Mouse (Mus musculus) left cerebral cortex, postnatal 10 days (tissue): ENCODE measurements around the gene Cib4. TPM values are rescaled to one million over a fixed set of nuclear protein-coding genes. Genes with fewer than 3 reads are reported as not detected.

Experiments
- DNase-seq, 2 experiments: peaks; one replicate each; pipeline ENCODE4 v3.0.0; 2021 to 2022; ENCODE audit warnings: low spot score in 2 of 2, mixed read lengths in 1 of 2; ENCODE audit errors: extremely low spot score in 1 of 2
- intact Hi-C: fragments of 180-260 bp; cut with DNase I; formaldehyde crosslinking; loops from one replicate; pipeline ENCODE4 v1.15.1; 2025
- total RNA-seq, 2 experiments: library from RNA; stranded (reverse); gene quantifications; 2 replicates each; pipeline ENCODE4 v1.2.3; 2021

Gene Cib4
- total RNA-seq, 2 experiments from 2014 or later = not detected

DNA sequence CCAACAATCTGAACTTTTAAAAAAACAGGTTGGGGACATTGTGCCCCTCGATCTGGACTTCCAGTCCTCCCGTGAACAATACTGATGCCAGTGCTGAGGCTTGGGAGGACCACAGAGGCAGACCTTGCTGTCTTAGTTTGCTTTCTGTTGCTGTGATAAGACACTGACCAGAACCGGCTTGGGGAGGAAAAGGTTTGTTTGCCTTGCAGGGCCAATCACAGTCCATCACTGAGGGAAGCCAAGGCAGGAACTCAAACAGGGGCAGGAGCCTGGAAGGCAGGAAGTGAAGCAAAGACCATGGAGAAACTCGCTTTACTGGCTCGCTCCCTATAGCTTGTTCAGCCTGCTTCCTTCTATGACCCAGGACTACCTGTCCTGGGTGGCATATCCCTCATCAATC is 73.5 kb downstream of the Cib4 start:
- DNase-seq = no peak
- intact Hi-C loops = no loop called here

DNA sequence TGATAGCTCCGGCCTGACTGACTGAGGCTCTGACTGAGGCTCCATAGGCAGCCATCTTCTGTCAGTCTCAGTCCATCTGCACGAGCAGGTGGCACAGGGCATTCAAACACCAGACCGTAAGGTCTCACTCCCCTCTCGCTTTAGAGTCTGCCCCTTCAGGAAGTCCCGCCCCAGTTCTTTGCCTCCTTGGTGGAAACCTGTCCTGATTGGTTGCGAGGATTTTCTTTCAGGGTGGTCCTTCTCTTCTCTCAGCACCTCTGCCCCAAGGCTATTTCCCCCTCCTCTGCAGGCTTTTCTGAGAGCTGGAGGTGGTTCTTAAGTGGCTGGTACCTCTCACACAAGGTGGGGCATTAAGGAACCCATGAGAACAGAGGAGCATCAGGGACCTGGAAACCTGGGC is 75.2 kb downstream of the Cib4 start:
- intact Hi-C loops = no loop called here
- no peak for DNase-seq

DNA sequence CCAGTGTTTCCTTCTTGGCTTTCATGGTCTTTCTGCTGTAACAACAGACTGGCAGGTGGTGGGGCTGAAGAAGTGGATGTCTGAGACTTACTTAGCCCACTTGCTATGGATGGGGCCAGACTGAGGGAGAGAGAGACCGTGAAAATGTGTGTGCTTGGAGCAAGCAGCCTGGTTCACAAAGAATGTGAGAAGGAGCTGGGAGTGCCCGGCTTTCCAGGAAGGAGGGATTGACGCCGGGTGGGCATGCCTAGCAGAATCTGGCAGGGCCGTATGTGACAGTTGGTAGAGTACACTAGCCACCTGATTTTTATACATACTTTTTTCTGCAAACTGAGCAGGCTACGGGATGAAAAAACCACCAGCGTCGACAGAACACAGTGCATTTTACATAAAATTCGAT is 79.3 kb downstream of the Cib4 start:
- DNase-seq = peak in 1 of 2 experiments; percentile 45
- intact Hi-C loops = no loop called here

DNA sequence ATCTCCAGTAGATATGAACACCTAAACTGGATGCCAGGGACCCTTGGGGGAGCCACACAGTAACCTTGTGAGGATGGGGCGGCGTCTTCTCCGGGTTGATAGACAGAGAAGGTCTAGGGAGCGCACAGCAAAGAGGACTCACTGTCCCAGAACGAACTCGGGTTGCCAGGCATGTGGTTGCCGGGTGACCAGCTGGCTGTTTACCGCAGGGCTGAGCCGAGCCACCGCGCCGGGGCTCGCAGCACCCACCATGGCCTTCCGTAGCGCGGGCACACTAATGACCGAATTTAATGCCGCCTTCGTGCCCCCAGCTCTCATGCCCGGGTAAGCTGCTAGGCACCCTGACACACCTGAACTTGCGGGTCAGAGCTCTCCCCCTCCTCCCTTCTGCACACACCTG is 79.8 kb downstream of the Cib4 start, which contains the start of gene 1700001C02Rik:
Gene 1700001C02Rik (plus strand): TSS at position 187 of the 400 bp plus-strand sequence.
- intact Hi-C loops = no loop called here
- peak in 1 of 2 experiments; percentile 54 for DNase-seq

DNA sequence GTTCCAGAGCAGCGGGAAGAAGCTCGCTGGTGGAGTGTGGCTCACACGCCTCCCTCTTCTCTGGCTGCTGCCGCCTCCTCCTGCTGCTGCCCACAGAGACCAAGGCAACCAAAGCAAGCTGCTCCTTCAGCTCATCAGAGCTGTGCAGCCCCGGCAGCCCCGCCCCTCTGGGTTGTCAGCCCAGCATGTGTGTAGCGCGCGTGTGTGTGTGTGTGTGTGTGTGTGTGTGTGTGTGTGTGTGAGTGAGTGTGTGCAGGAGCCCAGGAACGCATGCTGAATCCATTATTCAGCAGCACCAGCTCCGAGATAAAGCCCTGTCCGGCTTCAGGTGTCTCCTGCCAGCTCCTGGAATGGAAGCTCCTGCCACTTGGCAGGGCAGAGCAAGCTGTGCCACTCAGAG is 83.8 kb downstream of the Cib4 start, which contains the start of gene Otof:
Gene Otof (minus strand): TSS at position 112 of the 400 bp plus-strand sequence.
- intact Hi-C loops = no loop called here
- peak; percentile 71 to 87 for DNase-seq

DNA sequence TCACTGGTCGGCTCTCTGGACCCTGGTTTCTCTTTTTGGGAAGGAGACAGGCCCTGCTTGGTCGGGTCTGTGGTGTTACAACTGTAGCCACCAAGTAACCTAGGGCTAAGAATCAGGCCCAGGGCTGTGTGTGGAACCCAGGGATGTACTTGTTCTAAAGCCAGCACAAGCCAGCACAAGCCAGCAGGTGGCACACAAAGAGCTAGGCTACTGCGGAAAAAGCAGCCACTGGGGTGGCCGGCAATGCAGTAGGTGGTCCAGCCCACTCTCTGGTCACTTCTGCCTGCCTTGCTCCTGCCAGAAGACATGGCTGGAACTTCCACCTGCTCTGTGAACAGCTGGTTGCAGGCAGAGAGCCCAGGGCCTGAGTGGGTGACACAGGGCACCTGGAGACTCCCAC is 85.5 kb downstream of the Cib4 start:
- intact Hi-C loops = no loop called here
- peak in 1 of 2 experiments; percentile 35 for DNase-seq

DNA sequence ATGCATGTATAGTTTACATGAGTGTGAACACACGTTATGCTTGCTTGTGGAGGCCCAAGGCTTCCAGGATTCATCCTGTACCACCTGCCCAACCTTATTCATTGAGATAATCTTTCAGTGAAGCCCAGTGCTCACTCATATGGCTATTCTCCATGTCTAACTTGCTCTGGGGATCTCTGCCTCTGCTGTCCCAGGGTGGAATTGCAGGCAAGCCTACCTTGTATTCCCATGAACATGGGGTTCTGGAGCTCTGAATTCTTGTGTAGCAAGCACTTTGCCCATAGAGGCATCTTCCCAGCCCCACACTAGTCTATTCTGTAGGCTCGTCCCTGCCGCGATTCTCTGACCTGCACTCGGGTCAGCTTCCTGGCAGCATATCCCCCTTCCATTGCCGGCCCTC is 89.6 kb downstream of the Cib4 start:
- DNase-seq = peak in 1 of 2 experiments; percentile 28
- intact Hi-C loops = no loop called here

DNA sequence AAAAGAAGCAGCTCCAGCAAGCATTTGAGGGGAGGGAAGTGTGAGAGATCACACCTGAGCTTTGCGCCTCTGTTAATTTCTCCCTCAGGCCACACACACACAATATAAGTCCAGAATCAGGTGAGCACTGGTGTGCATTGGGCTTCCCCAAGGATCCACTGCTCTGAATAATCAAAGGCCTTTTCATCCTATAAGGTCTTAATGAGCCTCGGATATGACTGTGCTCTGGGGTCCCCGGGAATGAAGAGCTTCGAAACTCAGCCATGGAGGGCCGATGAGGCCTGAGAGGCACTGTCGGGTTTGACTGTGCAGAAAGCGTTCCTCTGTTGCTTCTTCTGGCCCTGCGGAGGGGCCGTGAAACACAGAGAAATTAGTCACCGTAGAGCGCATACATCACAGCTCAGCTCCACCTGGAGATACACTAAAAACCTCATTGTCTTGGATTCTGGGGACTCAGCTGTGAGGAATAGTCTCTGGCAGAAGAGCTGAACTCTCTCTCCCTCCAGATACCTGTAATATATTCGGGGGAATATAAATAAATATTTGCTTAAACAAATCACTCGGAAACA is 101.2 kb downstream of the Cib4 start:
- intact Hi-C loops = no loop called here
- no peak for DNase-seq

DNA sequence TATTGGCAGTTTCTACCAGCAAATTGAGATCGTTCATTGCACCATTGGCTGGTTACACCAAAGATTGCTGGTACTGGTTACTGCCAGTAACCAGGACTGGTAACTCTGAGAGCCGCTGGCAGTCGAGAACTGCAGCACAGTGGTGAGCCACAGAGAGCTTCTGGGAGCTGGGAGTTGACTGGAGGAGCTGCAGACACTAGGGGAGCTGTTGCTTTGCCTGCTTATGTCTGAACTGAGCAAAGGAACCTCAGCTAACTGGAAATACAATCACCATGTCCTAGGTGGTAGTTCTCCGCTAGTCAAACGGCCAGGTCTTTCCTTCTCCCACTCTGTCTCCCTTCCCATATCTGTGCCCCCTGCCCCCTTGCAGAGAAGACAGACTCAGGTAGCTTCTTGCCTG is 103.4 kb downstream of the Cib4 start:
- intact Hi-C loops = no loop called here
- DNase-seq = no peak

DNA sequence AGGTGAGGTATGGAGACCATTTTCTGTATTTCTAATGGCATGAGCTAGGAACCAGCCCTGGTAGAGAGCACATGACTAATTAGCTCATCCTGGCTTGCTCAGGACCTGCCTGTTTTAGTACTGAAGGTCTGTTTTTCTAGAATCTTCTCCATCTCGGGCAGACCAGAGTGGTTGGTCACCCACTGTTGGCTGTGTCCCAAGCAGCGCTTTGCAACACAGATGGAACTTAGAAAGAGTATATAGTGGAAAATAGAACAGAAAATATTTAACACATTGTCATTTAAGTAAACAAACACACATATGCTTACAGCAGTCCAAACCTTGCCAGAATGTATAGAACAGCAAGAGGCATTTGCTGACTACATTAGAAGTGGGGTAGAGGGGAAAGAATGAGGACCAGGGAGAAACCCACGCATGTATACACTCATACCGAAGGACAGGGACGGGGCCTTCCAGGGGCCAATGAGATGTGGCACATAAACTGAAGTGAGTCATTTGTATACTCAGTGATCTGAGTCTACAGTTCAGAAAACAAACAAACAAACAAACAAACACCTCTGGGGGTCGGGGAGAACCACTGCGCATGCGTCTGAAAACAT is 105.2 kb downstream of the Cib4 start:
- DNase-seq = no peak
- intact Hi-C loops = no loop called here

DNA sequence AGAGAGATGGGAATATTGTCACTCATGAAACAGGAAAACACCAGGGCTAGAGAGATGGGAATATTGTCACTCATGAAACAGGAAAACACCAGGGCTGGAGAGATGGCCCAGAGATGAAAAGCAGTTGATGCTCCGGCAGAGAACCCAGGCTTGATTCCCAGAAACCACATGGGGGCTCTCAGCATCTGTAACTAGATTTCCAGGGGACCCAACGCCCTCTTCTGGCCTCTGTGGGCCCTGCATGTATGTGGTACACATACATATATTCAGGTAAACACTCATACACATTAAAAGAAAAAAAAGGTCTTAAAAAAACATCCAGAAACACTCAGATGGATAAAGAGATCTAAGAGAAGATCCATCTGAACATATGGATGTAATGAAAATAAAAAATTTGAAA is 106.7 kb downstream of the Cib4 start:
- intact Hi-C loops = no loop called here
- DNase-seq = no peak

Other genes with a start within 250 kb of the Cib4 start
- 10 to 100 TPM; 11.5 to 12.4 TPM for gene Otof, start 83.9 kb downstream of the Cib4 start, total RNA-seq
- gene 1700001C02Rik, start 79.8 kb downstream of the Cib4 start, total RNA-seq = not detected
- 10 to 100 TPM; 14.0 to 14.4 TPM for gene Kcnk3, start 42.3 kb upstream of the Cib4 start, total RNA-seq
- 10 to 100 TPM; 27.3 to 29.3 TPM for gene Slc35f6, start 102.1 kb upstream of the Cib4 start, total RNA-seq
- gene Cenpa, start 120.9 kb upstream of the Cib4 start, total RNA-seq = 1 to 10 TPM; 6.1 to 7.6 TPM
- 100 to 1,000 TPM; 354 to 401 TPM for gene Dpysl5, start 165.7 kb upstream of the Cib4 start, total RNA-seq